Comparison of ENCODE assay signal across 7 mouse cellular contexts in the genomic region with DNA sequence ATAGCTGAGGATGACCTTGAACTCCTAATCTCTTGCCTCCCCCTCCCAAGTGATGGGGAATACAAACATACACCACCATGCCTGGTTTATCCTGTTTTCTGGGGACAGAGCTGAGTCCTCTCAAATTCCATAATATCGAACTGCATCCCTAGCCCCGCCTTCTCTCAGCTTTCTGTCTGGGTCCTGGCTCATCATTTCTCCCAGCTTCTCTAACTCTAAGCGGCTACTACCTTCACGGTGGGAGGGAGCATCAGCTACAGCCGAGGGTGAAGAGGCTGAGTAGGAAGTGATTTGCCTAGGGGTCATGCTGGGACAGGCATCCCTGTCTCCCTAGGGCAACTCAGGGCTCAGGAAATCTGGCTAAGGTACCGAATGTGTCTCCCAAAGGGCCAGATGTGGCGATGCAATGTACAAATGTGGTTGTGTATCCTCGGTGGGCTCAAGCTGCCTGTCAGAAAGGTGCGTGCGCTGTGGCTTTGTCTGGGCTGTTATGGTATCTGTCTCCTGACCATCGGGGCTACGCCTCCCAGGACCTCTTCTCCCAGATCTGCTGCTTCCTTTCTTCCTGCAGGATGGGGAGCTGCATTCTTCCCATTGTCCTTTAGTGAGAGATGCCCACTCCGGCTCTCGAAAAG. TPM values are rescaled to one million over a fixed set of nuclear protein-coding genes. Genes with fewer than 3 reads are reported as not detected.
A peak's percentile ranks its signal among the peaks of the same experiment; 100 is the strongest.
DNase-seq lines count a peak whose midpoint lies in the region; ATAC-seq and TF ChIP-seq lines count a peak whose summit lies in the region.

No protein-coding gene starts in this region.

- TF ChIP-seq CTCF in lung, embryonic 14.5 days (IDR thresholded peaks at IDR 0.05; ENCODE audit: low read depth), result no peak
- TF ChIP-seq CTCF in olfactory bulb, adult 2 months (IDR thresholded peaks at IDR 0.05; ENCODE audit: insufficient read depth, low read depth, low read length), result no peak

- peaks cover 28% of the 10 kb centered on the region for H3K27me3 ChIP-seq in lung, embryonic 14.5 days (ENCODE audit: insufficient read depth, low read length)
- H3K27me3 ChIP-seq in forebrain, embryonic 10.5 days (ENCODE audit: poor library complexity, severe bottlenecking), result peaks cover 80% of the 10 kb centered on the region
- peaks cover 21% of the 10 kb centered on the region for H3K27me3 ChIP-seq in intestine, embryonic 16.5 days (replicated peaks; ENCODE audit: control insufficient read depth, insufficient read depth, low read length)

- TF ChIP-seq POLR2A in olfactory bulb, adult 2 months (IDR thresholded peaks at IDR 0.05; ENCODE audit: insufficient read depth, low read depth, low read length), result no peak

- 6% methylated on average over 14 of the region's 14 CpGs for WGBS in lung, embryonic 14.5 days
- WGBS in forebrain, embryonic 10.5 days, result 5% methylated on average over 14 of the region's 14 CpGs
- WGBS in intestine, embryonic 16.5 days, result 5% methylated on average over 14 of the region's 14 CpGs
- 14% methylated on average over 14 of the region's 14 CpGs for WGBS in olfactory bulb, adult 2 months

- peak; percentile 15 for DNase-seq in lung, embryonic 14.5 days
- no peak for DNase-seq in lung, postnatal 4 days
- peak; percentile 37 for DNase-seq in forebrain, embryonic 10.5 days (ENCODE audit: extremely low spot score, low spot score)
- DNase-seq in right cerebral cortex, postnatal 25 days, result no peak
- no peak for DNase-seq in thymus, adult 18-20 months

- peak overlapping the region; percentile 99 for H3K4me2 ChIP-seq in lung, embryonic 14.5 days
- H3K4me2 ChIP-seq in intestine, embryonic 16.5 days (ENCODE audit: low read depth, low read length), result peak overlapping the region; percentile 99

- no peaks in the 10 kb centered on the region for H3K36me3 ChIP-seq in lung, embryonic 14.5 days (ENCODE audit: insufficient read depth)
- H3K36me3 ChIP-seq in forebrain, embryonic 10.5 days (replicated peaks), result no peaks in the 10 kb centered on the region
- no peaks in the 10 kb centered on the region for H3K36me3 ChIP-seq in intestine, embryonic 16.5 days (ENCODE audit: control insufficient read depth, insufficient read depth, low read length)

- no peak for ATAC-seq in lung, embryonic 14.5 days (ENCODE audit: insufficient read depth)
- ATAC-seq in intestine, embryonic 16.5 days, result no peak

- no peaks in the 10 kb centered on the region for H3K9me3 ChIP-seq in lung, embryonic 14.5 days (ENCODE audit: low read depth, low read length)
- H3K9me3 ChIP-seq in forebrain, embryonic 10.5 days, result no peaks in the 10 kb centered on the region
- no peaks in the 10 kb centered on the region for H3K9me3 ChIP-seq in intestine, embryonic 16.5 days (ENCODE audit: control insufficient read depth, low read length)

- H3K9ac ChIP-seq in lung, embryonic 14.5 days, result peak overlapping the region; percentile 59; the same call in 1 of the 2 replicates
- peak overlapping the region; percentile 72 for H3K9ac ChIP-seq in intestine, embryonic 16.5 days (ENCODE audit: low read depth, low read length)

- no peak overlapping the region for H3K27ac ChIP-seq in lung, embryonic 14.5 days (ENCODE audit: low read depth)
- H3K27ac ChIP-seq in forebrain, embryonic 10.5 days, result peak overlapping the region; percentile 85
- no peak overlapping the region for H3K27ac ChIP-seq in intestine, embryonic 16.5 days (ENCODE audit: low read length)
- H3K27ac ChIP-seq in olfactory bulb, adult 2 months (ENCODE audit: insufficient read depth, low read depth, low read length), result no peak overlapping the region

- H3K4me3 ChIP-seq in lung, embryonic 14.5 days (ENCODE audit: low read depth, low read length), result peak overlapping the region; percentile 56
- H3K4me3 ChIP-seq in forebrain, embryonic 10.5 days, result peak overlapping the region; percentile 74
- H3K4me3 ChIP-seq in intestine, embryonic 16.5 days (ENCODE audit: low read length), result peak overlapping the region; percentile 68
- H3K4me3 ChIP-seq in olfactory bulb, adult 2 months (ENCODE audit: insufficient read depth, low read depth, low read length), result peak overlapping the region; percentile 59

- peaks cover 11% of the 10 kb centered on the region for H3K4me1 ChIP-seq in lung, embryonic 14.5 days (ENCODE audit: insufficient read depth)
- H3K4me1 ChIP-seq in forebrain, embryonic 10.5 days, result peaks cover 43% of the 10 kb centered on the region
- peaks cover 23% of the 10 kb centered on the region for H3K4me1 ChIP-seq in intestine, embryonic 16.5 days (ENCODE audit: control insufficient read depth, insufficient read depth, low read length)
- H3K4me1 ChIP-seq in olfactory bulb, adult 2 months (ENCODE audit: control insufficient read depth, insufficient read depth, low read length), result peaks cover 14% of the 10 kb centered on the region

RNA-seq across cellular contexts. Expression of a gene that starts 1.0 kb away (rescaled TPM):
- polyA plus RNA-seq in lung, embryonic 14.5 days (2014; fragmentation: Nextera tagmentation; extraction: Ambion mirVana), result 0.50 and 0.69 TPM in 2 replicates
- polyA plus RNA-seq in forebrain, embryonic 10.5 days (2016; fragmentation: Nextera tagmentation; extraction: Ambion mirVana), result 1.1 TPM in 2 replicates
- 1.9 and 2.7 TPM in 2 replicates for polyA plus RNA-seq in intestine, embryonic 16.5 days (2015; fragmentation: Nextera tagmentation; extraction: Ambion mirVana)
- polyA plus RNA-seq in olfactory bulb, adult 2 months (2012; ENCODE audit: insufficient read depth, insufficient read length, low replicate concordance, missing spikeins), result not detected in 2 replicates

RNA-seq across cellular contexts. Expression of a gene that starts 2.2 kb away (rescaled TPM):
- 1.8 and 1.9 TPM in 2 replicates for polyA plus RNA-seq in lung, embryonic 14.5 days (2014; fragmentation: Nextera tagmentation; extraction: Ambion mirVana)
- polyA plus RNA-seq in forebrain, embryonic 10.5 days (2016; fragmentation: Nextera tagmentation; extraction: Ambion mirVana), result 1.6 and 2.3 TPM in 2 replicates
- polyA plus RNA-seq in intestine, embryonic 16.5 days (2015; fragmentation: Nextera tagmentation; extraction: Ambion mirVana), result 115 and 144 TPM in 2 replicates
- polyA plus RNA-seq in olfactory bulb, adult 2 months (2012; ENCODE audit: insufficient read depth, insufficient read length, low replicate concordance, missing spikeins), result not detected in 2 replicates

RNA-seq across cellular contexts. Expression of a gene that starts 30.0 kb away (rescaled TPM):
- polyA plus RNA-seq in lung, embryonic 14.5 days (2014; fragmentation: Nextera tagmentation; extraction: Ambion mirVana), result 0.43 and 0.71 TPM in 2 replicates
- polyA plus RNA-seq in forebrain, embryonic 10.5 days (2016; fragmentation: Nextera tagmentation; extraction: Ambion mirVana), result 0.21 and 0.97 TPM in 2 replicates
- 8.6 and 8.8 TPM in 2 replicates for polyA plus RNA-seq in intestine, embryonic 16.5 days (2015; fragmentation: Nextera tagmentation; extraction: Ambion mirVana)
- polyA plus RNA-seq in olfactory bulb, adult 2 months (2012; ENCODE audit: insufficient read depth, insufficient read length, low replicate concordance, missing spikeins), result not detected in 2 replicates

RNA-seq across cellular contexts. Expression of a gene that starts 41.4 kb away (rescaled TPM):
- polyA plus RNA-seq in lung, embryonic 14.5 days (2014; fragmentation: Nextera tagmentation; extraction: Ambion mirVana), result 30.8 and 32.6 TPM in 2 replicates
- 28.6 and 34.3 TPM in 2 replicates for polyA plus RNA-seq in forebrain, embryonic 10.5 days (2016; fragmentation: Nextera tagmentation; extraction: Ambion mirVana)
- polyA plus RNA-seq in intestine, embryonic 16.5 days (2015; fragmentation: Nextera tagmentation; extraction: Ambion mirVana), result 55.5 and 63.0 TPM in 2 replicates
- polyA plus RNA-seq in olfactory bulb, adult 2 months (2012; ENCODE audit: insufficient read depth, insufficient read length, low replicate concordance, missing spikeins), result not detected in 2 replicates

RNA-seq across cellular contexts. Expression of a gene that starts 41.8 kb away (rescaled TPM):
- polyA plus RNA-seq in lung, embryonic 14.5 days (2014; fragmentation: Nextera tagmentation; extraction: Ambion mirVana), result 188 and 202 TPM in 2 replicates
- polyA plus RNA-seq in forebrain, embryonic 10.5 days (2016; fragmentation: Nextera tagmentation; extraction: Ambion mirVana), result 289 and 305 TPM in 2 replicates
- polyA plus RNA-seq in intestine, embryonic 16.5 days (2015; fragmentation: Nextera tagmentation; extraction: Ambion mirVana), result 136 and 144 TPM in 2 replicates
- polyA plus RNA-seq in olfactory bulb, adult 2 months (2012; ENCODE audit: insufficient read depth, insufficient read length, low replicate concordance, missing spikeins), result not detected in 2 replicates

Comparison
In these comparisons a context has a peak if more than half of its experiments do, and no peak if none do; other contexts are left out.
1. DNase-seq: peak in lung, embryonic 14.5 days (single experiment) and forebrain, embryonic 10.5 days (single experiment); none in lung, postnatal 4 days (0 of 2), right cerebral cortex, postnatal 25 days (single experiment) and thymus, adult 18-20 months (0 of 2).
2. RNA of a gene that starts 2.2 kb away (polyA plus RNA-seq): 115 to 144 TPM in intestine, embryonic 16.5 days; 1.6 to 2.3 TPM in forebrain, embryonic 10.5 days, 1.8 to 1.9 TPM in lung, embryonic 14.5 days and not detected in olfactory bulb, adult 2 months; every median in the first group is over 10 times any median in the second.
3. Peak in every context shown above with its lines, with median percentiles within 50 percentile points of each other: H3K4me3 ChIP-seq.